Mouse (Mus musculus): ENCODE data around the gene Flt3l.

The Flt3l gene

DNA sequence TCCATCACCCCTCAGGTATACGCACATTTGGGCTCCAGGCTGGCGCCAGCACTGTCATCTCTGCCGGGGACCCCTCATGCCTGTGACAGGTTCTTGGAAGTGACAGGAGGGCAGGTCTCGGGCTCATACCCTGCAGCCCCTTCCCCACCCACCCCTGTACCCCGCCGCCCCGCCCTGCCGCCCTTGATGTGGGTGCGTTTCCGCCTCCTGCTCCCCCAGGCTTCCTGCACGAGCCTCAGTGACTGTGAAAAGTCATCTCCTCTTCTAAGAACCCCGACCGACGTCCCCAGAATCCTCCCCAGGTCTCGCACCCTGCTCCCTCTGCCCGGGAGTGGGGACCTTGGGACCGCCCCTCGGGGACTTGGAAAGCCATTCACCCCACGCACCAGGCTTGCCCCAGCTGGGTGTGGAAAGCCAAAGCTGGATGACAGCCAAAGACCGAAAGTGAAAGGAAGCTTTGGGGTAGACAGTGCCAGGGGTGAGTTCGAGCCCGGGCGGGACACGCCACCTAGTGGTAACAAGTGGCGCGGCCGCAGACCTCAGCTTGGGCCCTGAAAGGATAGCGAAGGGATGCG is at the start of gene Flt3l, which contains the start of gene Gm45713:
Flt3l (minus strand) TSS at position 440 of the 575 bp plus-strand sequence.
Gm45713 (minus strand) TSS at position 239 of the 575 bp plus-strand sequence.
- WGBS = 5% methylated on average over 29 of the region's 29 CpGs

DNA sequence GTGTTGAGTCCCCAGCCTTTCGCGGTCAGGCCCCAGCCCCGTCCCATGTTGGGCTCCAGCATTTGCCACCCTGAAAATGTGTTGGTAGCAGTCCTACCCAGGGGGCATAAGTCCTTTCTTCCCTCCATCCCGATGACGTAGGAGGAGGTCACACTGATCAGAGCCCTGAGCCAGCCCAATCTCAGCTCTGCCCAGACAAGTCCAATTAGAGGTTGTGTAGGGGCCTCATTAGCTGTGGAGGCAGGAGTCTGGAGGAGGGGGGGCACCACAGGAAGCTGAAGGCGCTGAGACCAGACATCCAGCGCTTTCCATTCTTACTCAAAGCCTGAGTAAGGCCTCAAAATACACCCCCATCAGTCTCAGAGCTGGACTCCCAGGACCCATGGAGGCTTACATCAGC is 49.7 kb upstream of the Flt3l start:
- 70% methylated on average over 7 of the region's 7 CpGs for WGBS

DNA sequence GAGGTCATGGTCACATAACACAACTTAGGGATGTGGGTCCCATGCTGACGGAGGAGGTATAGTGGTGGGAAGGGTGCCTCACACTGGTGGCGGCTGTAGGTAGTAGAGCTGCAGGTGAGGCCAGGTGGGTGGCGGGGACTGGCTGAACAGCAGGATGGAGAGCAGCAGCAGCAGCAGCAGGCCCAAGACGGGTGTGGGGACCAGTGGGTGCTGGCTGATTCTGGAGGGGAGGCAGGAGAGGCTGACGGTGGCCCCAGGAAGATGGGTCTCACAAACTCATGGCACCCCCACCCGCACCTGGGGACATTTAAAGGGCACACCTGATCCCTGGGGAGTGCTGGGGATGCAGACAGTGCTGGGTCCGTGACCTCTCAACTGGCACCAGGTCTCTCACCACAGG is 47.4 kb upstream of the Flt3l start:
- 79% methylated on average over 7 of the region's 7 CpGs for WGBS

DNA sequence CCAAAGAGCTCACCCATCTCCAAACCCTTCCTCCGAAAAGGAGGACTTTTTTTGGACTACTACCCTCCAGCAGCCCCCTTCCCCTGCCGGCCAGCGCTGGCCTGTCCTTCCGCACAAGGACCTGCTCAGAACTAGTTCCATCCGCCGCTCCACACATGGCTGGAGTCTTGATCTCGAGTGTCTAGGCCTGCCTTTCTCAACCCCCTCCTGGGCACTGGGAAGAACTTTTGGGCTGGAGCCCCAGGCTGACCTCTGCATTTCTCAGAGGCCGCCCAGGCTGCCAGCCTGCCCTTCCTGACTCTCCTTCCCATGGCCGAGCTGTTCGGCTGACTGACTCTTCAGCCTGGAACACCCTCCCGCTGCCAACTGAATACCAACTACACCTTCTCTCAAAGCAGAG is 46.4 kb upstream of the Flt3l start:
- WGBS = 12% methylated on average over 11 of the region's 11 CpGs

DNA sequence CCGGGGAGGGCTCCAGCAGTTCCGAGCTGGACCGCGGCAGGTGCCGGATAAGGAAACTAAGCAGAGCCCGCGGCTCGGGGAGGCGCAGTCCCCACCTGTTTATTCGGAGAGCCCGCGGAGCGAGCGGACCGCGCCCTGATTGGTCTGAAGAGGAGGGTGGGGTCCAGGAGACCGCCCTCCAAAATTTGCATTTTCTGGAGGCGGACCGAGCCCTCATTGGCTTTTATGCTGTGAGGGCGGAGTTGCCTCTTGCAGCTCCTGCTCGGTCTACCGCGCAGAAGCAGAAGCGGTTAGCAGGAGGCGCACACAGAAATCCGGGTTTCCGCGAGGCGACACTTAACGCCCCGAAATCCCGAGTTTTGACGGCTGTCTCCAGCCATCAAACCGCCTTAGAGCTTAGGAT is 46.0 kb upstream of the Flt3l start:
- under 1% methylated on average over 34 of the region's 34 CpGs for WGBS

DNA sequence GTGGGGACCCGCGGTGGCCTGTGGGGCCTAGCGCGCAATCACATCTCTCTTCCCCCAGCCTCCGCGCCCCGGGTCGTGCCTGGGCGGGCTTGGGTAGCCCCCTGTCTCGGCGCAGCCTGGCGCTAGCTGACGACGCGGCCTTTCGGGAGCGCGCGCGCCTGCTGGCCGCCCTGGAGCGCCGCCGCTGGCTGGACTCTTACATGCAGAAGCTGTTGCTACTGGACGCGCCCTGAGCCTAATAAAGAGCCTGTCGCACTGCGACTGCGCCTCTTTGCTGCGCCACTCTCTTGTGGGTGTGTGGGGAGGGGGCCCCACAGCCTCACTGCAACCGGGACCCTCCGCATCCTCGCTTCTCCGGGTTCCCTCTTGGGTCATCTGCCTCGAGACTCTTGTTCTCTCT is 45.3 kb upstream of the Flt3l start:
- WGBS = 3% methylated on average over 35 of the region's 35 CpGs

DNA sequence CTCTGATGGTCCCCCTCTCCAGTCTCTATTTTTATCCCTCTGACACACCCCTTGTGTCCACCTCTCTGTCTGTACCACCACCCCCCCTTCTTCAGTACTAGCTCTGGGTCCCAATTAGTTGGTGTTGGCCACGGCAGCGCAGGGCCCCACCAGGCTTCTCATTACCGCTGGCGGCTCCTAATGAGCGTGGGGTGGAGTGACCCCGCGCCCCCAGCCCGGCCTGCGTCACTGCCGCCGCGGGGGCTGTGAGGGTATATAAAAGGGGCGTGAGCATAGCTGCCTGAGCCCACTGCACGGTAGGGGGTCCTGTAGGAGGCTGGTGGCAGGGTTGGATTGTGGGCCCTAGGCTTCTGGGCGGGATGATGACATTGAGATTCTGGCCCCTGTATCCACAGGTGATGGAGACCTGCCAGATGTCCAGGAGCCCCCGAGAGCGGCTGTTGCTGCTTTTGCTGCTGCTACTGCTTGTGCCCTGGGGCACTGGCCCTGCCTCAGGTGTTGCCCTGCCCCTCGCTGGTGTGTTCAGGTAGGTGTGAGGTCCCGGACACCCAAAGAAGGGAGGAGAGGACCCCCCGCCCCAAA is 44.8 kb upstream of the Flt3l start, which contains the start of gene Pth2:
Pth2 (plus strand) TSS at position 100 of the 582 bp plus-strand sequence.
- 21% methylated on average over 20 of the region's 20 CpGs for WGBS

DNA sequence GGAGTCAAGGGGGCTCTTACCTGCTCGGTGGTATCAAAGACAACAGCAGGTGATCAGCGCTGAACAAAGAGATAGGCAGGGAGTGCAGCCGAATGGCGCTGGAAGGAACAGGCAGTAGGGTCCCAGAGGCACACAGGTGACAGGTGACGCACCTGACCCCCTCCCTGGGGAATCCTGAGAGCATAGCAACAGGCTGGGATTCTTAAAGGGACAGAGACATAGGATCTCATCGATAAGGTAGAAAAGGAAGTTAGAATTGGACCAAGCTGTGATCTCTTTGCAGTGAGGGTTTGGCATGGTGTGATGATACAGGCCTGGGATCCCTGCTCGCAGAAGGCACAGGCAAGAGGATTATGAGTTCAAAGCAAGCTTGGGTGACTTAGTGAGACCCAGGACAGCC is 43.2 kb upstream of the Flt3l start, which contains the start of gene Gfy:
Gfy (minus strand) TSS at position 101 of the 400 bp plus-strand sequence.
- WGBS = 43% methylated on average over 7 of the region's 7 CpGs

DNA sequence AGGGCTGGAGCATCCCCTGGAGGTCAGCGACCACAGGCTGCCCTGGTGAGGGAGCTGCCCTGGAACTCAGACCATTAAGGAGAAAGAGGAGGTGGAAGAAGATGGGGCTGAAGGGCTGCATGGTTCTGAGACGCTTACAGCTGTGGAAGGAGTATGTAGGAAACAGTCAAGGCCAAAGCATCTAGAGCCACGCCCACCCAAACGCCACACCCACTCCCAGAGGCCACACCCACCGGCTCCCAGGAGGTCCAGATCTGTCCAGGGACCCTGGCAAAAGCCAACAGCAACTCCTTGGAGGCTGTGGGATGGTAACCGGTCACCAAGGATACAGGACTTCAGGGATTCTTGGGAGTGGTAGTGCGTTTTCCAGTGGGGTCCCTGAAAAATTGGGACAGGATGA is 42.3 kb upstream of the Flt3l start:
- 27% methylated on average over 7 of the region's 7 CpGs for WGBS

DNA sequence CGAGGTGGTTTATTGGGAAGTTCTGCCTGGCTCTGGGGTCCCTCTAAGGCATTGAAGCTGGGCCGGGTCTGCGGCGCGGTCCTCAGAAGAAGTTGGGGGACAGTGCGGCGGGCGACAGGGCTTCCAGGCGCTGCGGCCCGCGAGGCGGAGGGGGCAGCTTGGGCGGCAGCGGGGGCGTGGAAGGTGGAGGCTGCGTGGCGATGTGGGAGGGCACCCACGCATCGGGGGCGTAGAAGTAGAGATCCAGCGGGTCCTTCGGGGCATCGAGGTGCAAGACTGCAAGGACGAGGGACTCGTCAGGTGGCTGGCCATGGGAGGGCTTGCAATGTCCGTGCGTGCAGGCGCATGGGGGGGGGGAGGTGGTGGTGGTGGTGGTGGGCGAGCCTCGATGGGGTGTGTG is 40.1 kb upstream of the Flt3l start:
- WGBS = 3% methylated on average over 31 of the region's 31 CpGs

DNA sequence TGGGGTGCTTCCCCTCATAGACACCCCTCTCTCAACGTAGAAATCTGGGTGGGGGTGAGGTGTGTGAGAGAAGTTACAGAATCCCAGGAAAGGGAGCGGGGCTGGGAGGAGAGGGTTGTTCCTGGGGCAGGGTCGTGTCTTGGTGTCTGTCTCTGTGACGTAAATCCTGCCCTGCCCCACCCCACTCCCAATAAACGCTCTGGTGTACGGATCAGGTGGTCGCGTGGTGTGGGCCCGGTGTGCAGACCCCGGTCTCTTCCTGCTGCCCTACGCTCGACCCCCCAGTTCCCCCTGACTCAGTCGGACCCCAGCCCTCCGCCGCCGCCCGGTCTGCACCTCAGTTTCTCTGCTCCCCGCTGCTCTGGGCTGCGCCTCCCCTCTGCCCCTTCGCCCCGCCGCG is 39.7 kb upstream of the Flt3l start:
- WGBS = 3% methylated on average over 23 of the region's 23 CpGs

DNA sequence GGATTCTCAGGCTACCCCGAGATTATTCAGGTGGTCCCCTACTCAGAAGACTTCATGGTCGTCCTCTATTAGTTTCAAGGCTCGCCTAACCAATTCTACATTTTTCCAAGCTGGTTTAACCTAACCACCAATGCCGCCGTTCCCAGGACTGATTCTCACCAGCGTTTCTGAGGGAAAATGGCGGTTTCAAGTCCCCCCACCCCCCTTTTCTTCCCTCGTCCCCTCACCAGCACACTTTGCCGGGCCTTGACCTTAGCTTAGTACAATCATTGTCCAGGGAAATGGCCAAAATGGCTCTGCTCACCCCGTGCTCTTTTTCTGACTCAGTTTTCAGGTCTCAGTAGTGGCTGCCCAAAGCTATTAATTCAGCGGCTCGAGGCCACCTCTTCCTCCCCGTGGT is 39.2 kb upstream of the Flt3l start:
- 8% methylated on average over 13 of the region's 13 CpGs for WGBS

DNA sequence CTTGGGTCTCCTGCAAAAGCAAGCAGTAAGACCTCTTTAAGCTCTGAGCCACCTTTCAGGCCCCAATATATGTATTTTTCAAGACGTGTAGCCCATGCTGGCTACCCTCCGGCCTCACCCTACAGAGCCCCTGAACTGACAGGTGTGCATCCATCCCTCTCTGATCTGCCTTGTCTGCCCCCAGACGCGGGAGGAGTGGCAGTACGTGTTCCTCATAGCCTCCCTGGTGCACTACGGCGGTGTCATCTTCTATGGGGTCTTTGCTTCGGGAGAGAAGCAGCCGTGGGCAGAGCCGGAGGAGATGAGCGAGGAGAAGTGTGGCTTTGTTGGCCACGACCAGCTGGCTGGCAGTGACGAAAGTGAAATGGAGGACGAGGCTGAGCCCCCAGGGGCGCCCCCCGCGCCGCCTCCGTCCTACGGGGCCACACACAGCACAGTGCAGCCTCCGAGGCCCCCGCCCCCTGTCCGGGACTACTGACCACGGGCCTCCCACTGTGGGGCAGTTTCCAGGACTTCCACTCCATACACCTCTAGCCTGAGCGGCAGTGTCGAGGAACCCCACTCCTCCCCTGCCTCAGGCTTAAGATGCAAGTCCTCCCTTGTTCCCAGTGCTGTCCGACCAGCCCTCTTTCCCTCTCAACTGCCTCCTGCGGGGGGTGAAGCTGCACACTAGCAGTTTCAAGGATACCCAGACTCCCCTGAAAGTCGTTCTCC is 38.5 kb upstream of the Flt3l start:
- 6% methylated on average over 29 of the region's 29 CpGs for WGBS

DNA sequence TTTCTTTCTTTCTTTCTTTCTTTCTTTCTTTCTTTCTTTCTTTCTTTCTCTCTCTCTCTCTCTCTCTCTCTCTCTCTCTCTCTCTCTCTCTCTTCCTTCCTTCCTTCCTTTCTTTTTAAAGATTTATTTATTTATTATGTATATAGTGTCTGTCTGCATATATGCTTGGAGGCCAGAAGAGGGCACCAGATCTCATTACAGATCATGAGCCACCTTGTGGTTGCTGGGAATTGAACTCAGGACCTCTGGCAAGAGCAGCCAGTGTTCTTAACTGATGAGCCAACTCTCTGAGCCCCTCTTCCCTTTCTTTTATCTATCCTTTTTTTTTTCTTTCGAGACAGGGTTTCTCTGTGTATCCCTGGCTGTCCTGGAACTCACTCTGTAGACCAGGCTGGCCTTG is 37.5 kb upstream of the Flt3l start:
- 67% methylated on average over 1 of the region's 1 CpGs for WGBS

DNA sequence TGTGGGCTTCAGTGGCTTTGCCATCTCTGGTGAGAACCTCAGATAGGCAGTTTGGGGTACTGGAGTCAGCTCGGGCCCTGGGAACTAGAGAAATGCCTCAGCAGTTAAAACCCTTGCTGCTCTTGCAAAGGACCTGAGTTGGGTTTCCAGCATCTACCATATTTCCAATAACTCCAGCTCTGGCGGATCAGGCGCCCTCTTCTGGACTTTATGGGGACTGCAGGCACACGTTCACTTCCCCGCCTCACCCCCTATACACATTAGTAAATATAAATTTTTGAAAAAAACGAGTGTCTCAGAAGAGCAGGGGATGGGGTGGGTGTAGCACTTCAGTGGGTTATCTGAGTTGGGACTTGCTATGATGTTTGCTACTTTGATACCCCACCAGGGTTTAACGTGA is 36.7 kb upstream of the Flt3l start:
- WGBS = 52% methylated on average over 7 of the region's 7 CpGs

DNA sequence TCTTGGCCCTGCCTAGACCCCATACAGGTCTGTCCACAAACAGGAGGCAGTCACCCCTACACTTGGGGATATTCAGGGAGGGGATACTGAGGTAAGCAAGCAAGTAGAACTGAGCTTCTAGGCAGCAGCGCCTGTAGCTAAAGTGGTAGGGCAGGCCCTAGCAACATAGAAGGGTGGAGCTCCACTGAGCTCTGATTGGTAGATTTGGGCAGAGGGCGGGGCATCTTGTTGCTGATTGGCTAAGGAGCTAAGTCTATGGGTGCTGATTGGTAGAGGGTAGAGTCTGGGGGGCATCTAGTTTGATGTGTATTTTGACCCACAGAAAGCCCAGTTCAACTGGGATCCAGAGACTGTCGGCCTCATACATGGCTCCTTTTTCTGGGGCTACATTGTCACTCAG is 33.3 kb upstream of the Flt3l start:
- WGBS = 73% methylated on average over 3 of the region's 3 CpGs

DNA sequence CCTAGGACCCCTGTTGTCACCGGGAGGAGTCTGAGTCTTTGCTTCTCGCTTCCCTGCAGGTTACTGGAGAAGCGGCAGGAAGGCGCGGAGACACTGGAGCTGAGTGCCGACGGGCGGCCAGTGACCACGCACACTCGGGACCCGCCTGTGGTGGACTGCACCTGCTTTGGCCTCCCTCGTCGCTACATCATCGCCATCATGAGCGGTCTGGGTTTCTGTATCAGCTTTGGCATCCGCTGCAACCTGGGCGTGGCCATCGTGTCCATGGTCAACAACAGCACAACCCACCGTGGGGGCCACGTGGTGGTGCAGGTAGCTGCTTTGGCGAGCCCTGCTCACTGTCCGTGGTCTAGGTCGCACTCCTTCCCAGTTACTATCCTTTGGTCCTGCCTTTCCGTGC is 32.4 kb upstream of the Flt3l start:
- WGBS = 7% methylated on average over 24 of the region's 24 CpGs

DNA sequence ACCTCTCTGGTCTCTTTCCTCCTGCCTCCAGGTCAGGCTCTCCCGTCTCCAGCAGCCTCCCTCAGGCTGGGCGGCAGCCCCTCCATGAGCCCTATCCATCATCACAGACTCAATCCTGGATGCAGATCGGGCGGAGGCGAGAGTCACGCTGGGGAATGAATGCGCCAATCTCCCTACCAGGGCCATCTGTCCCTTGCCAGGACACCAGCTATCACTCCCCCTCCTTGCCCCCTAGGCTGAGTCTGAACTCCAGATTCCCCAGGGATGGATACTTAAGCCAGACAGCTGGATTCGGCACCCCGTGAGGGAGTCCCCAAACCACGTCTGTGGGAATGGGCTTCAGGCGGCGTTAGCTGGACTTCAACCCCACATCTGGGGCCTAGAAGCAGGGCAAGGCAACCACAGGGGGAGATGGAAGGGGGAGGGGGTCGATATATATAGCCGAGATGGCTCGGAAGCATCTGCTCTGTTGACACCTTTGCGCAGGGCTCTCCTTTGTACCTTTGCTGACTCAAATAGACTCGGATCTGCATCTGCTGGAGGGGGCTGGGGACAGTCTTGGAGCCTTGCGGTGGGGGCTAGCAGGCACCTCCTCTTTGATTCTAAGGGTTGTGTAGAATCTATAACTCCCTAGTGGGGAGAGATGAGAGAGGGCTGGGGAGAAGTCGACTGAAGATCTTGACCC is 31.7 kb upstream of the Flt3l start:
- 6% methylated on average over 19 of the region's 19 CpGs for WGBS

DNA sequence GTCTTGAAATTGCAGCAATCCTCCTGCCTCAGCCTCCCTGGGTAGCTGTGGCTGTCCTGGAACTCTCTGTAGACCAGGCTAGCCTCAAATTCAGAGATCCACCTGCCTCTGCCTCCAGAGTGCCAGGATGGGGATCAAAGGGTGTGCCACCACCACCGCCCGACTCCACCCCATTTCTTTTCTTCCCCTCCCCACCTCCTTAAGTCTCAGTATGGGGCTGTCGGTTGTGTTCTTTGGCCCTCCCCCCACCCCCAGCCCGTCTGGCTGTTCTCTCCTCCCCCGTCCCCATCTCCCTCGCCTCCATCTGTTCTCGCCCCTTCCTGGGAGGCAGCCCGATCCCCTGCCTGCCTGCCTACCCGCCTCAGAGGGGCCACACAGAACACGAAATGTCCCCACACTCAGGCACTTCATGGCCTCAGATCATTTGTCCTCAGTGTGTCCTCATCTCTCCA is 30.7 kb upstream of the Flt3l start:
- 18% methylated on average over 10 of the region's 10 CpGs for WGBS

DNA sequence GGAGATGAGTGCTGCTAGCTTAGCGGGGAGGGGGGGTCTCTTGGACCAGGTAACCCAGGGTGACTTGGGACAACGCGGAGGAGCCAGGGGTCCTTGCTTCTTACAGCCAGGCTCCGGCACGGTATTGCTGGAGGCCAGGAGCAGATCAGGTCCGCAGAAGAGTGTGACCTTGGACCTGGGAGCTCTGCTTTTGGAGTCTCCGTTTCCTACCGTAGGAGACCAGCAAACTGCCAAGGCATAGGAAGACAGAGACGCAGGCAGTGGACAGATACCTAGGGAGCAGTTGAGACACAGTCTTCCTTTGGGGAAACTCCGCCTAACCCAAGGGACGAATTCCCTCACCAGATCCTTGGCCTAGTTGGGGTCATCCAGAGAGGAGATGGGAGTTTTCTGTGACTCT is 29.5 kb upstream of the Flt3l start:
- 40% methylated on average over 11 of the region's 11 CpGs for WGBS

DNA sequence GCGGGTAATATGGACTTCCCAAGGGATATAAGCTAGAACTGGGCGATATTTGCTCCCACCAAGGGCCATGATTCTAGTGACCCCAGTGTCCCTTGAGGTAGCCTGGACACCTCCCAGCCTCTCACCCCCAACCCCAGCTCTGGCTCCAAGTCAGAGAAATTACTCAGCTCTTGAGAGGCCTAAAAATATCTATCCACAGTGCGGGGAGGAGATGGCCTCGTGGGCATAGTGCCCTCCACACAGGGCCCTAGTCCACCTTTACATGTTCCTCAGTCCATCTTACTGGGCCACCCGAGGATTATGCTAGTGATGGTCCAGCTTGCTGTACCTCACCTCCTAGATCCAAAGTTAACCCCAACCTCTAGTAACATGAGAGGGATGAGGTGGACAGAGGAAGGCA is 28.6 kb upstream of the Flt3l start:
- WGBS = 41% methylated on average over 5 of the region's 5 CpGs

DNA sequence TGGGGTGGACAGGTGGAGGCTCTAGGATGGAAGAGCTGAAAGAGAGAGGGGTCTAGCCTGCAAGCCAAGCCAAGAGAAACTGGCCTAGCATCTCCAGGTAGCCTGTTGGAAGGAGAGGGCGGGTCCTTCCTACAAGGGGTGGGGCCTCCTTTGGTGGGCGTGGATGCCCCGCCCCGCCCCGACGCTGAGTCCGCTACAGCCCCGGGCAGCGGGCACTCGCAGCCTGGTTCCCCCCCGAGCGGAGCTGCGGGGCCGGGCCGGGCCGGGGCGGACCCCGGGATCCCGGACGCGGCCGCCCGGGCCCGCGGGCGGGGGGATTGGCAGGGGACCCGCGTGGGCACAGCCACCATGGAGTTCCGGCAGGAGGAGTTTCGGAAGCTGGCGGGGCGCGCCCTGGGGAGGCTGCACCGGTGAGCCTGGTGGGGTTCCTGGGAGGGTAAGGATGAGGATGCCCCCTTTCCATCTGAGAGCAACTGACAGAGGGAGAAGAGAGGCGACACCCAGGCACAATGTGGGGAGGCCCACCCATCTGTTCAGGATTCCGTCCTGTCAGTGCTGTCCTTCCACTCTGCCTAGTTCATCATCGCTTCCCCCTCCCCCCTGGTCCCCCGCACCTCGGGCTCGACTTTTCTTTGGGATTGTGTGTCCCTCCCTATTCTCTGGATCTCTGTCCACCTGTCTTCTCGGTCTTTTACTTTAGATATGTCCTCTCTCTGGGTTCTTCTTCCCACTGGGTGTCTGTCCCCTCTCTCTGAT is 27.7 kb upstream of the Flt3l start, which contains the start of gene Slc17a7:
Slc17a7 (plus strand) TSS at position 215 of the 756 bp plus-strand sequence.
- 3% methylated on average over 41 of the region's 41 CpGs for WGBS
